Mouse (Mus musculus): ENCODE data around the gene Adprhl1. TPM values are rescaled to one million over a fixed set of nuclear protein-coding genes. Genes with fewer than 3 reads are reported as not detected.
A peak's percentile ranks its signal among the peaks of the same experiment; 100 is the strongest.

The Adprhl1 gene
- polyA plus RNA-seq, 1 experiment from 2014 or later = 1.1 TPM

GRCm38 (mm10) chr8:13228923-13229610 is 24.9 kb downstream of the Adprhl1 start:
- Histone ChIP-seq H3K4me2 (no peak overlapping the region), H3K4me3 (replicated peaks) (no peak overlapping the region), H3K27ac (replicated peaks) (no peak overlapping the region), H3K9ac (no peak overlapping the region), H3K27me3 (peaks cover 21% of the 10 kb centered on the region; the same call in 1 of the 2 replicates), H3K4me1 (replicated peaks) (no peaks in the 10 kb centered on the region), H3K9me3 (replicated peaks) (no peaks in the 10 kb centered on the region), H3K36me3 (replicated peaks) (no peaks in the 10 kb centered on the region)
- ATAC-seq (ENCODE audit: insufficient read depth) = no peak
- 46% methylated on average over 9 of the region's 9 CpGs for WGBS (ENCODE audit: insufficient replicate concordance)

GRCm38 (mm10) chr8:13227184-13227583 is 26.8 kb downstream of the Adprhl1 start:
- no peaks in the 10 kb centered on the region for H3K4me1 ChIP-seq (replicated peaks)
- H3K9ac ChIP-seq = no peak overlapping the region
- H3K4me3 ChIP-seq (replicated peaks) = no peak overlapping the region
- H3K27me3 ChIP-seq = peaks cover 20% of the 10 kb centered on the region; the same call in 1 of the 2 replicates
- H3K4me2 ChIP-seq = no peak overlapping the region
- no peak for ATAC-seq (ENCODE audit: insufficient read depth)
- H3K9me3 ChIP-seq (replicated peaks) = no peaks in the 10 kb centered on the region
- no peak overlapping the region for H3K27ac ChIP-seq (replicated peaks)
- H3K36me3 ChIP-seq (replicated peaks) = no peaks in the 10 kb centered on the region
- WGBS (ENCODE audit: insufficient replicate concordance) = 29% methylated on average over 3 of the region's 3 CpGs

- Histone ChIP-seq H3K36me3 (replicated peaks) (no peaks in the 10 kb centered on the region), H3K4me1 (replicated peaks) (no peaks in the 10 kb centered on the region), H3K9ac (no peak overlapping the region), H3K9me3 (replicated peaks) (no peaks in the 10 kb centered on the region), H3K4me3 (replicated peaks) (no peak overlapping the region), H3K4me2 (no peak overlapping the region), H3K27me3 (peaks cover 16% of the 10 kb centered on the region; the same call in 1 of the 2 replicates), H3K27ac (replicated peaks) (no peak overlapping the region)
- no peak for ATAC-seq (ENCODE audit: insufficient read depth)
- whole genome bisulfite sequencing (ENCODE audit: insufficient replicate concordance) = 60% methylated on average over 6 of the region's 6 CpGs
Observed at GRCm38 (mm10) chr8:13226288-13226687, 27.7 kb downstream of the Adprhl1 start.

GRCm38 (mm10) chr8:13224426-13224825 is 29.5 kb downstream of the Adprhl1 start:
- no peak overlapping the region for H3K9ac ChIP-seq
- H3K4me2 ChIP-seq = no peak overlapping the region
- no peaks in the 10 kb centered on the region for H3K36me3 ChIP-seq (replicated peaks)
- H3K27me3 ChIP-seq = peaks cover 21% of the 10 kb centered on the region; the same call in 1 of the 2 replicates
- H3K4me1 ChIP-seq (replicated peaks) = no peaks in the 10 kb centered on the region
- WGBS (ENCODE audit: insufficient replicate concordance) = 61% methylated on average over 9 of the region's 9 CpGs
- no peak for ATAC-seq (ENCODE audit: insufficient read depth)
- H3K4me3 ChIP-seq (replicated peaks) = no peak overlapping the region
- no peak overlapping the region for H3K27ac ChIP-seq (replicated peaks)
- no peaks in the 10 kb centered on the region for H3K9me3 ChIP-seq (replicated peaks)

GRCm38 (mm10) chr8:13218441-13218840 is 35.5 kb downstream of the Adprhl1 start:
- Histone ChIP-seq H3K27me3 (0 out of 2 replicates have a peak, but pooled peaks cover 6% of the 10 kb centered on the region), H3K4me3 (replicated peaks) (no peak overlapping the region), H3K27ac (replicated peaks) (no peak overlapping the region), H3K36me3 (replicated peaks) (no peaks in the 10 kb centered on the region), H3K4me2 (no peak overlapping the region), H3K9ac (no peak overlapping the region), H3K9me3 (replicated peaks) (no peaks in the 10 kb centered on the region), H3K4me1 (replicated peaks) (peaks cover 10% of the 10 kb centered on the region)
- ATAC-seq (ENCODE audit: insufficient read depth) = no peak
- WGBS (ENCODE audit: insufficient replicate concordance) = 58% methylated on average over 4 of the region's 4 CpGs

GRCm38 (mm10) chr8:13217986-13218385 is 36.0 kb downstream of the Adprhl1 start:
- Histone ChIP-seq H3K36me3 (replicated peaks) (no peaks in the 10 kb centered on the region), H3K9me3 (replicated peaks) (no peaks in the 10 kb centered on the region), H3K9ac (no peak overlapping the region), H3K27ac (replicated peaks) (no peak overlapping the region), H3K4me1 (replicated peaks) (peaks cover 15% of the 10 kb centered on the region), H3K4me3 (replicated peaks) (no peak overlapping the region), H3K27me3 (0 out of 2 replicates have a peak, but pooled peaks cover 6% of the 10 kb centered on the region), H3K4me2 (no peak overlapping the region)
- ATAC-seq (ENCODE audit: insufficient read depth) = no peak

- 0 out of 2 replicates have a peak, but pooled peaks cover 6% of the 10 kb centered on the region for H3K27me3 ChIP-seq
- H3K27ac ChIP-seq (replicated peaks) = no peak overlapping the region
- no peak overlapping the region for H3K4me3 ChIP-seq (replicated peaks)
- ATAC-seq (ENCODE audit: insufficient read depth) = no peak
- WGBS (ENCODE audit: insufficient replicate concordance) = 36% methylated on average over 5 of the region's 5 CpGs
- H3K9ac ChIP-seq = no peak overlapping the region
- peaks cover 15% of the 10 kb centered on the region for H3K4me1 ChIP-seq (replicated peaks)
- no peaks in the 10 kb centered on the region for H3K9me3 ChIP-seq (replicated peaks)
- no peak overlapping the region for H3K4me2 ChIP-seq
- H3K36me3 ChIP-seq (replicated peaks) = no peaks in the 10 kb centered on the region
Observed at GRCm38 (mm10) chr8:13217093-13217492, 36.9 kb downstream of the Adprhl1 start.

- Histone ChIP-seq H3K9ac (no peak overlapping the region), H3K4me1 (replicated peaks) (peaks cover 15% of the 10 kb centered on the region), H3K4me2 (no peak overlapping the region), H3K9me3 (replicated peaks) (no peaks in the 10 kb centered on the region), H3K27ac (replicated peaks) (no peak overlapping the region), H3K36me3 (replicated peaks) (no peaks in the 10 kb centered on the region), H3K4me3 (replicated peaks) (no peak overlapping the region), H3K27me3 (0 out of 2 replicates have a peak, but pooled peaks cover 6% of the 10 kb centered on the region)
- 65% methylated on average over 8 of the region's 8 CpGs for WGBS (ENCODE audit: insufficient replicate concordance)
- no peak for ATAC-seq (ENCODE audit: insufficient read depth)
Observed at GRCm38 (mm10) chr8:13216386-13216785, 37.6 kb downstream of the Adprhl1 start.

GRCm38 (mm10) chr8:13213479-13214268 is 40.3 kb downstream of the Adprhl1 start:
- WGBS (ENCODE audit: insufficient replicate concordance) = 3% methylated on average over 10 of the region's 10 CpGs
- peak; percentile 61 for ATAC-seq (ENCODE audit: insufficient read depth)
- Histone ChIP-seq H3K27me3 (no peaks in the 10 kb centered on the region), H3K9ac (no peak overlapping the region), H3K9me3 (replicated peaks) (no peaks in the 10 kb centered on the region), H3K4me1 (replicated peaks) (peaks cover 35% of the 10 kb centered on the region), H3K4me3 (replicated peaks) (no peak overlapping the region), H3K36me3 (replicated peaks) (no peaks in the 10 kb centered on the region), H3K27ac (replicated peaks) (peak overlapping the region; percentile 14; the same call in 1 of the 2 replicates), H3K4me2 (peak overlapping the region; percentile 32; the same call in 1 of the 2 replicates)

GRCm38 (mm10) chr8:13209770-13210169 is 44.2 kb downstream of the Adprhl1 start:
- Histone ChIP-seq H3K4me2 (peak overlapping the region; percentile 49; the same call in 1 of the 2 replicates), H3K9me3 (replicated peaks) (no peaks in the 10 kb centered on the region), H3K27ac (replicated peaks) (peak overlapping the region; percentile 84), H3K9ac (no peak overlapping the region), H3K36me3 (replicated peaks) (0 out of 2 replicates have a peak, but pooled peaks cover 4% of the 10 kb centered on the region), H3K4me3 (replicated peaks) (no peak overlapping the region), H3K4me1 (replicated peaks) (peaks cover 74% of the 10 kb centered on the region), H3K27me3 (no peaks in the 10 kb centered on the region)
- ATAC-seq (ENCODE audit: insufficient read depth) = no peak
- 73% methylated on average over 1 of the region's 1 CpGs for WGBS (ENCODE audit: insufficient replicate concordance)

Measured in liver, embryonic 15.5 days (tissue).